Mouse (Mus musculus) stomach, postnatal 0 days (tissue): Measurements from ENCODE around the gene Tef.

ENCODE experiments used
- CTCF ChIP-seq: IDR thresholded peaks from 2 replicates; pipeline ENCODE4 v1.5.1; 2016; ENCODE audit warnings: antibody characterized with exemption, low read depth, mild to moderate bottlenecking, moderate library complexity
- EP300 ChIP-seq: optimal IDR thresholded peaks from 2 replicates; pipeline ENCODE3; 2016; ENCODE audit warnings: antibody characterized with exemption

DNA sequence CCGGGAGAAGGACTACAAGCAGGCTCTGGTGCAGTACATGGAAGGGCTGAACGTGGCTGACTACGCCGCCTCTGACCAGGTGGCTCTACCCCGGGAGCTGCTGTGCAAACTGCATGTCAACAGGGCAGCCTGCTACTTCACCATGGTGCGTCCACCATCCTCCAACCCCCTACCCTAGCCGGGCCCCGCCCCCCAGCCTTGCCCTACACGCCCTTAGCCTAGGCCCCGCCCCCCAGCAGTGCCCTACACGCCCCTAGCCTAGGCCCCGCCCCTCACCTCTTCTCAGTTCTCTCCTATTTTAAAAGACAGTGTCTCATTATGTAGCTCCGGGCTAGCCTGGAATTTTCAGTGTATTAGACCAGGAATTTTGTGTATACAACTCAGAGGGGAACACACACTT, 33.2 kb upstream of the Tef start:
- TF ChIP-seq CTCF (no peak), EP300 (no peak)
